Mouse (Mus musculus): Measurements from ENCODE around the gene Tsga10ip.

DNA sequence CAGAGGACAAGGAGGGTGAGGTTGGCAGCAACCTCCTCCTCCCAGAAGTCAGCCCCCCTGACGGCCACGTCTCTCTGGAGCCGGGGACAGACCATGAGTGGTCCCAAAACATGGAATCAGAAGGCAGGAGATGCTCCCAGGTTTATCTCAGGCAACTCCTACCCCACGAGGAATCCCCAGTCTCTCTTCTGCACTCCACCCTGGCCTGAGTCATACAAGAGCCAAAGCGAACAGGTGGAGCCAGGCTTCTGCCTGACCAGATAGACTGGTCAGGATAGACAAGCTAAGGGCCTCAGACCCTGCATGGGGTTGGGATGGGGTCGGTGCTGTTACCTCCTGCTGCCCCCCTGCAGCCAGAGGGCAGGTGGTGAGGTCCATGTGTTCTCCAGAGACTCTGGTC is 54.3 kb downstream of the Tsga10ip start:
- TF ChIP-seq CTCF (IDR thresholded peaks at IDR 0.05; ENCODE audit: control insufficient read depth, insufficient read depth, low read length) (no peak), POLR2A (IDR thresholded peaks at IDR 0.05; ENCODE audit: borderline replicate concordance, control insufficient read depth, low read depth, low read length) (no peak)
